Mouse (Mus musculus): ENCODE results near the gene Serpina3j.

Gene Serpina3j

DNA sequence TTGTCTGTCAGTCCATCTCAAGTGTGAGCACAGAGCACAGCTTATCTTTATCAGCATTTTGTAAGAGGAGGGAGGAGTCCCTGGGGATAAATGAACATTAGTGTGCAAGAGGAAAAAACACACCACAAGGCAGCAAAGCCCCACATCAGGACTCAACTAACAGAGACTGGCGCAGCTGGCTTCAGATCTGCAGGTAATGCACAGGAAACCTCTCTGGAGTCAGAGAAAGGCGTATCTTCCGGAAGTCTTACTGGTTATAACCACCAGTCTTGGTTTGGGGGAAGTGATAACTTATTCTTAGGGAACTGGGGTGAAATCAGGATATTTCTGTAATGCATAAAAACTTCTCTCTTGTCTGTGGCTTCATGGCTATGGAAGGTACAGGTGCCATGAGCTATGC lies 41.7 kb downstream of the Serpina3j start:
- TF ChIP-seq GATA4 (IDR thresholded peaks at IDR 0.05; ENCODE audit: insufficient replicate concordance, low read length) = no peak

- no peak for TF ChIP-seq GATA4 (IDR thresholded peaks at IDR 0.05; ENCODE audit: insufficient replicate concordance, low read length)
Observed at GRCm38 (mm10) chr12:104369986-104370385, 55.6 kb downstream of the Serpina3j start.

Measured in liver, adult (tissue).